Mouse (Mus musculus): ENCODE data around the gene Ssx2ip. TPM values are rescaled to one million over a fixed set of nuclear protein-coding genes. Genes with fewer than 3 reads are reported as not detected.
A peak's percentile ranks its signal among the peaks of the same experiment; 100 is the strongest.

The Ssx2ip gene
- polyA plus RNA-seq, 1 experiment from 2014 or later: 34.3 TPM

GRCm38 (mm10) chr3:146436114-146436513 lies 31.7 kb downstream of the Ssx2ip start:
- peaks cover 38% of the 10 kb centered on the region for H3K36me3 ChIP-seq
- no peaks in the 10 kb centered on the region for H3K9me3 ChIP-seq (replicated peaks)
- H3K4me3 ChIP-seq (replicated peaks): no peak overlapping the region
- H3K4me1 ChIP-seq: peaks cover 6% of the 10 kb centered on the region; the same call in 1 of the 2 replicates
- 89% methylated on average over 8 of the region's 8 CpGs for WGBS
- no peak overlapping the region for H3K9ac ChIP-seq
- H3K27me3 ChIP-seq: no peaks in the 10 kb centered on the region
- no peak for ATAC-seq (ENCODE audit: insufficient number of reproducible peaks, low FRiP score, low TSS enrichment, low read depth)
- no peak overlapping the region for H3K27ac ChIP-seq (replicated peaks)
- no peak overlapping the region for H3K4me2 ChIP-seq (replicated peaks)

DNA sequence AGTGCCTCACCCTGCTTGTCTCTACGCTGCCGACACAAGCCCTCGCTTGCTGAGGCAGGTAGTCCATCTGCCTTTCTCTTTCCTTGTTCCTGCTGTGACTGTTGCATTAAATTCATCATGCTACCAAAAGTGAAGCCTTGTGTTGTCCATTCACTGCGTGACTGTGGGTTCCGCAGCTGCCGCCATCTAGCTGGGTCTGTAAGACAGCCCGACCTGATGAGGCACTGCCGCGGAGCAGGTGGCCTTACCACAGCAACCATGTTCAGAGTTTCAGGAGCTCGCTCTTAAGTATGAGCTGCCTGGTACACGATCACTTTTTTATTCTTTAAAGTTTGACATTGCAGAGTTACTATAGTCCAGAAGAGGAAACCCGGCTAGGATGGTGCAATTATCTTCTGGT lies 35.6 kb downstream of the Ssx2ip start:
- H3K27me3 ChIP-seq: no peaks in the 10 kb centered on the region
- no peak overlapping the region for H3K9ac ChIP-seq
- H3K27ac ChIP-seq (replicated peaks): peak overlapping the region; percentile 40; the same call in 1 of the 2 replicates
- H3K9me3 ChIP-seq (replicated peaks): no peaks in the 10 kb centered on the region
- H3K4me3 ChIP-seq (replicated peaks): no peak overlapping the region
- H3K4me1 ChIP-seq: no peaks in the 10 kb centered on the region
- no peak for ATAC-seq (ENCODE audit: insufficient number of reproducible peaks, low FRiP score, low TSS enrichment, low read depth)
- 76% methylated on average over 12 of the region's 12 CpGs for WGBS
- H3K4me2 ChIP-seq (replicated peaks): no peak overlapping the region
- H3K36me3 ChIP-seq: peaks cover 28% of the 10 kb centered on the region

- peak overlapping the region; percentile 40; the same call in 1 of the 2 replicates for H3K27ac ChIP-seq (replicated peaks)
- H3K4me3 ChIP-seq (replicated peaks): no peak overlapping the region
- H3K4me1 ChIP-seq: no peaks in the 10 kb centered on the region
- peaks cover 28% of the 10 kb centered on the region for H3K36me3 ChIP-seq
- ATAC-seq (ENCODE audit: insufficient number of reproducible peaks, low FRiP score, low TSS enrichment, low read depth): no peak
- no peaks in the 10 kb centered on the region for H3K9me3 ChIP-seq (replicated peaks)
- H3K4me2 ChIP-seq (replicated peaks): no peak overlapping the region
- no peaks in the 10 kb centered on the region for H3K27me3 ChIP-seq
- H3K9ac ChIP-seq: no peak overlapping the region
- WGBS: 63% methylated on average over 7 of the region's 7 CpGs
Observed at GRCm38 (mm10) chr3:146440422-146440821, 36.0 kb downstream of the Ssx2ip start.

GRCm38 (mm10) chr3:146442484-146442883 lies 38.0 kb downstream of the Ssx2ip start:
- no peak overlapping the region for H3K4me3 ChIP-seq (replicated peaks)
- no peak overlapping the region for H3K9ac ChIP-seq
- H3K9me3 ChIP-seq (replicated peaks): no peaks in the 10 kb centered on the region
- no peak for ATAC-seq (ENCODE audit: insufficient number of reproducible peaks, low FRiP score, low TSS enrichment, low read depth)
- 0 out of 2 replicates have a peak, but pooled peaks cover 14% of the 10 kb centered on the region for H3K36me3 ChIP-seq
- H3K27me3 ChIP-seq: no peaks in the 10 kb centered on the region
- H3K4me1 ChIP-seq: no peaks in the 10 kb centered on the region
- 82% methylated on average over 7 of the region's 7 CpGs for WGBS
- no peak overlapping the region for H3K4me2 ChIP-seq (replicated peaks)
- no peak overlapping the region for H3K27ac ChIP-seq (replicated peaks)

- no peaks in the 10 kb centered on the region for H3K9me3 ChIP-seq (replicated peaks)
- no peaks in the 10 kb centered on the region for H3K27me3 ChIP-seq
- 90% methylated on average over 8 of the region's 8 CpGs for WGBS
- no peak overlapping the region for H3K4me2 ChIP-seq (replicated peaks)
- no peak for ATAC-seq (ENCODE audit: insufficient number of reproducible peaks, low FRiP score, low TSS enrichment, low read depth)
- H3K27ac ChIP-seq (replicated peaks): no peak overlapping the region
- H3K4me3 ChIP-seq (replicated peaks): no peak overlapping the region
- 0 out of 2 replicates have a peak, but pooled peaks cover 14% of the 10 kb centered on the region for H3K36me3 ChIP-seq
- H3K9ac ChIP-seq: no peak overlapping the region
- H3K4me1 ChIP-seq: no peaks in the 10 kb centered on the region
Observed at GRCm38 (mm10) chr3:146442936-146443335, 38.5 kb downstream of the Ssx2ip start.

DNA sequence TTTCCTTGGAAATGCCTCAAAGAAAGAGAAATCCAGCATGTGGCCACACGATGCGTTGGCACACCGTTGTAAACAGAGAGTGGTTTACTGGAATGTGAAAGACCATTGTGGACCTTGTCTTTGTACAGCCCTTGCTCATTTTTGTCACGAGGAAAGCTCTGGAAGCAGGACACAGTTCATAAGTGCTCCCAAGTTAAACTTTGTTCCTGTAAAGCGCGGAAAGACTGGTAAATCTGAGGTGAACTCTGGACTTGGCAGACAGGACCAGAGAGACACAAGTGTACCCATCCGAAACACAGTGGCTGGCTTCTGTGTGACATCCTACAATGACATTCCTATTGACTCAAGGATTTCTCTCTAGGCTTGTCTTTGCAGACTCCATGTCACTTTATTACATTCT lies 38.9 kb downstream of the Ssx2ip start:
- no peaks in the 10 kb centered on the region for H3K4me1 ChIP-seq
- H3K4me3 ChIP-seq (replicated peaks): no peak overlapping the region
- WGBS: 81% methylated on average over 7 of the region's 7 CpGs
- H3K9ac ChIP-seq: no peak overlapping the region
- H3K36me3 ChIP-seq: 0 out of 2 replicates have a peak, but pooled peaks cover 12% of the 10 kb centered on the region
- ATAC-seq (ENCODE audit: insufficient number of reproducible peaks, low FRiP score, low TSS enrichment, low read depth): no peak
- H3K27me3 ChIP-seq: no peaks in the 10 kb centered on the region
- H3K27ac ChIP-seq (replicated peaks): no peak overlapping the region
- H3K9me3 ChIP-seq (replicated peaks): no peaks in the 10 kb centered on the region
- H3K4me2 ChIP-seq (replicated peaks): no peak overlapping the region

GRCm38 (mm10) chr3:146444880-146445279 lies 40.4 kb downstream of the Ssx2ip start:
- peaks cover 1% of the 10 kb centered on the region; the same call in 1 of the 2 replicates for H3K4me1 ChIP-seq
- H3K27me3 ChIP-seq: no peaks in the 10 kb centered on the region
- no peaks in the 10 kb centered on the region for H3K9me3 ChIP-seq (replicated peaks)
- no peak overlapping the region for H3K27ac ChIP-seq (replicated peaks)
- ATAC-seq (ENCODE audit: insufficient number of reproducible peaks, low FRiP score, low TSS enrichment, low read depth): no peak
- no peak overlapping the region for H3K4me3 ChIP-seq (replicated peaks)
- 0 out of 2 replicates have a peak, but pooled peaks cover 6% of the 10 kb centered on the region for H3K36me3 ChIP-seq
- H3K9ac ChIP-seq: no peak overlapping the region
- no peak overlapping the region for H3K4me2 ChIP-seq (replicated peaks)
- WGBS: 85% methylated on average over 7 of the region's 7 CpGs

DNA sequence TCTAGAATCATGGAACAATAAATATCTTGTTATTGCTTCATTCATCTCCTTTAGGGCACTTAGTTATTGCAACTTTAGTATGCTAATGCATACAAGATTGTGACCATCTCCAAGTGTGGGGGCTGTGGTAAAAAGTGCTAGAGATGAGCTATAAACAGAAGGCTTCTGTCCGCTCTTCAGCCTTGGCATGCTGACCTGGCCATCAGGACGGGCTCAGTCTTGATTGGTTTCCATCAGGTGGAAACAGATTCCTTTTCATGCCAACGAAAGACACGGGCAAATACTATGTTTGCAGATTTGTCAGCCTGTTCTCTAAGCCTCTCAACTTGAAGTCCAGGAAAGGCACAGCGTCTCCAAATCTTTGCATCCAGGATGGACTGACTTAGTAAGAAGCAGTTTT lies 42.7 kb downstream of the Ssx2ip start:
- ATAC-seq (ENCODE audit: insufficient number of reproducible peaks, low FRiP score, low TSS enrichment, low read depth): no peak
- H3K27me3 ChIP-seq: no peaks in the 10 kb centered on the region
- H3K27ac ChIP-seq (replicated peaks): no peak overlapping the region
- no peak overlapping the region for H3K4me3 ChIP-seq (replicated peaks)
- no peak overlapping the region for H3K9ac ChIP-seq
- H3K9me3 ChIP-seq (replicated peaks): no peaks in the 10 kb centered on the region
- 0 out of 2 replicates have a peak, but pooled peaks cover 3% of the 10 kb centered on the region for H3K36me3 ChIP-seq
- 91% methylated on average over 5 of the region's 5 CpGs for WGBS
- peaks cover 9% of the 10 kb centered on the region; the same call in 1 of the 2 replicates for H3K4me1 ChIP-seq
- no peak overlapping the region for H3K4me2 ChIP-seq (replicated peaks)

DNA sequence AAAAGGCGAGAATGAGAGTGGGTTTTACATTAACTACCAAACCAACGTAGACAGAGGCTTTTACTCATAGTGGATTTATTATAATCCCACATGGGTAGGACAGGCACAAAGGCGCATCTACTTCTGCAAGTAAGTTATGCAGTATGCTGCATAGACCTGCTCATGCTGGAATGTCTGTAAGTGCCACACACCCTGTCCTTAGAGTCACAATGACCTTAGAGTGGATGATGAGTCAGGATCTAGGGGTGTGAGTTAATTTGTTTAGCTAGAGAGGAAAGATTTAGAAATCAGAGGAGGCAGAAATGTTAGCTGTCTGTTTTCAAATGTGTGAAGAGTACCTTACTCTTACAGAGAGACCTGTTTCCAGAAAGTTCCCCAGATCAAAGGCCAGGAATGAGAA lies 43.2 kb downstream of the Ssx2ip start:
- Histone ChIP-seq H3K4me3 (replicated peaks) (no peak overlapping the region), H3K27me3 (no peaks in the 10 kb centered on the region), H3K9ac (no peak overlapping the region), H3K4me2 (replicated peaks) (no peak overlapping the region), H3K27ac (replicated peaks) (no peak overlapping the region), H3K9me3 (replicated peaks) (no peaks in the 10 kb centered on the region), H3K4me1 (peaks cover 9% of the 10 kb centered on the region; the same call in 1 of the 2 replicates), H3K36me3 (0 out of 2 replicates have a peak, but pooled peaks cover 3% of the 10 kb centered on the region)
- no peak for ATAC-seq (ENCODE audit: insufficient number of reproducible peaks, low FRiP score, low TSS enrichment, low read depth)
- WGBS: 84% methylated on average over 3 of the region's 3 CpGs

DNA sequence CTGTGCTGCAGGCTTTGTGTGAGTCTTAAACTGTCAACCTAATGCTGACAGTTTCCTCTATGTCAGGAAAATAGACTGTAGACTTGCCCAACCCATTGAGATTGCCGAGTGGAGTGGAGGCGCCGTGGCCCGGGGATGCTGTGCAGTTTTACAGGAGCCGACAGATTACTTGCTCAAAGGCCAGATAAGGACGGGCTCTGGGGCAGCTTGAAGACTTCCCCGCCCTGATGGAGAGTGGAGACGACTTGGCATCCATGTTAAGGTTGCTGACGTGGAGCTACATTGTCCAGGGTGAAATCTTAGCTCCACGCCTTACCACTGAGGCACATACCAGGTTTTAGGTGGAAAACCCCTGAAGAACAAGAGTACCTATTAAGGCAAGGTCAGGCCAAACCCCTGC lies 43.9 kb downstream of the Ssx2ip start:
- no peak overlapping the region for H3K27ac ChIP-seq (replicated peaks)
- ATAC-seq (ENCODE audit: insufficient number of reproducible peaks, low FRiP score, low TSS enrichment, low read depth): no peak
- no peaks in the 10 kb centered on the region for H3K27me3 ChIP-seq
- no peak overlapping the region for H3K9ac ChIP-seq
- H3K36me3 ChIP-seq: no peaks in the 10 kb centered on the region
- no peak overlapping the region for H3K4me2 ChIP-seq (replicated peaks)
- no peaks in the 10 kb centered on the region for H3K9me3 ChIP-seq (replicated peaks)
- H3K4me1 ChIP-seq: peaks cover 9% of the 10 kb centered on the region; the same call in 1 of the 2 replicates
- no peak overlapping the region for H3K4me3 ChIP-seq (replicated peaks)
- 88% methylated on average over 10 of the region's 10 CpGs for WGBS

DNA sequence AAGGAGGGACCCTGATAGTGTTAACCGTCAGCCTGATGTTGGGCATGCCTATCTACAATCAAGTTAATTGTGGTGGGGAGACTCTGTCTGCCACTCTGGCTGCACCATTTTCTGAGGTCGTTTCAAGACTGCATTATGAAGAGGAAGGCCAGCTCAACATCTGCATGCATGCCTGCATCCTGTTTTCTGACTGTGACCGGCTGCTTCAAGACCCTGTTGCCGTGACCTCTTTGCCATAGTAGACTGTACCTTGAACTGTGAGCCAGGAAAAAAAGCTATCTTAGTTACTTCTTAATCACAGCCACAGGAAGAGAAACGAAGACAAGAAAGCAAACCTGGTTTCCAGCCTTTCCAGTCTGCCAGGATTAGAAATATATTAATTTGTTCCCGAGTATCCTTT lies 44.5 kb downstream of the Ssx2ip start:
- Histone ChIP-seq H3K27ac (replicated peaks) (no peak overlapping the region), H3K9ac (no peak overlapping the region), H3K27me3 (no peaks in the 10 kb centered on the region), H3K4me1 (peaks cover 9% of the 10 kb centered on the region; the same call in 1 of the 2 replicates), H3K4me2 (replicated peaks) (no peak overlapping the region), H3K4me3 (replicated peaks) (no peak overlapping the region), H3K36me3 (no peaks in the 10 kb centered on the region), H3K9me3 (replicated peaks) (no peaks in the 10 kb centered on the region)
- no peak for ATAC-seq (ENCODE audit: insufficient number of reproducible peaks, low FRiP score, low TSS enrichment, low read depth)
- 71% methylated on average over 6 of the region's 6 CpGs for WGBS

DNA sequence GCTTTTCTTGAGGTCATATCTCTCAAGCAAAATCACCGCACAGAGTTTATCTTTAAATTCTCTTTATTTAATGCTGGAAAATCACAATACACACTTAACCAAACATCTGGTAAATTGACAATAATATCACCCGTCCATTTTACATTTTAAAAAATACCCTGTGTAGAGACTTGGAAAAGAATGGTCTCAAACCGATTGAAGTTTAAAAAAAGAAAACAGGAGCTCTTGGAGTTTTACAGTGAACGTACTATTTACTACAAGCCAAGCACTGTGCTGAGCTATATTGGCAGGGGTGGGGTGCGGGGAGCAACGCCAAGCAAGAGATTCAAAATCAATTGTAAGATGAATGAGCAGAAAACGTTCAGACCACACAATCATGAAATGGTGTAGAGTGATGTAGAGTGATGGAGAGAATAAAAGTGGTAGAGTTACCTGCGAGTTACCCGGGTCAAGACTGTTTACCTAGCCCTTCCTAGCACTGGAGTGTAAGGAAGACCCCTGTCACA lies 45.4 kb downstream of the Ssx2ip start, which contains the start of gene Ctbs:
Gene Ctbs (plus strand): TSS at position 51 of the 506 bp plus-strand sequence.
- ATAC-seq (ENCODE audit: insufficient number of reproducible peaks, low FRiP score, low TSS enrichment, low read depth): no peak
- peak within 1 kb of the TSS; percentile 54 for H3K4me2 ChIP-seq (replicated peaks)
- H3K4me3 ChIP-seq (replicated peaks): peak within 1 kb of the TSS; percentile 61
- no peaks in the 10 kb centered on the region for H3K27me3 ChIP-seq
- no peaks in the 10 kb centered on the region for H3K9me3 ChIP-seq (replicated peaks)
- H3K36me3 ChIP-seq: no peaks in the 10 kb centered on the region
- 42% methylated on average over 9 of the region's 9 CpGs for WGBS
- H3K9ac ChIP-seq: peak within 1 kb of the TSS; percentile 54
- H3K27ac ChIP-seq (replicated peaks): peak within 1 kb of the TSS; percentile 90
- peaks cover 9% of the 10 kb centered on the region; the same call in 1 of the 2 replicates for H3K4me1 ChIP-seq
